Mouse (Mus musculus): ENCODE results near the gene Sept10. TPM values are rescaled to one million over a fixed set of nuclear protein-coding genes. Genes with fewer than 3 reads are reported as not detected.

Gene Sept10
- 0.35 TPM for polyA plus RNA-seq (2017; shearing (Covaris generic))

GRCm38 (mm10) chr10:59221473-59222270 lies at the start of gene Sept10, which contains the start of gene Sowahc:
Sept10 (minus strand) TSS chr10:59221847.
Sowahc (plus strand) TSS chr10:59221953.

Other genes with a start within 250 kb of the Sept10 start
- gene Sowahc, start 106 bp upstream of the Sept10 start, polyA plus RNA-seq (2017; shearing (Covaris generic)), result 0.48 TPM
- 94.2 TPM for gene P4ha1, start 101.4 kb upstream of the Sept10 start, polyA plus RNA-seq (2017; shearing (Covaris generic))
- gene Gm10273, start 173.8 kb upstream of the Sept10 start, polyA plus RNA-seq (2017; shearing (Covaris generic)), result 95.5 TPM
- not detected for gene Pla2g12b, start 181.8 kb upstream of the Sept10 start, polyA plus RNA-seq (2017; shearing (Covaris generic))
- 0.23 TPM for gene Oit3, start 219.9 kb upstream of the Sept10 start, polyA plus RNA-seq (2017; shearing (Covaris generic))